21 mouse cellular contexts compared by ENCODE assay signal in genomic region chr2:166545580-166545979, GRCm38 (mm10).
DNase-seq lines count a peak whose midpoint lies in the region; ATAC-seq lines count a peak whose summit lies in the region.
"Had no signal": no experiment of that assay in that cellular context is flagged by ENCODE, and none has a peak within 500 bp of the region (broad histone marks: within the 10 kb centered on the region; RNA-seq: fewer than 3 reads in every experiment).

No protein-coding gene starts in this region.

- no peak for DNase-seq in hindbrain, embryonic 14.5 days (ENCODE audit: low spot score)
- no peak for DNase-seq in midbrain, embryonic 10.5 days (ENCODE audit: low spot score)
- no peak for DNase-seq in embryonic facial prominence, embryonic 14.5 days (ENCODE audit: low spot score)
- no peak for DNase-seq in c-Kit-positive CD71-positive TER-119-positive erythroid progenitor cells, embryonic 14.5 days (ENCODE audit: low spot score)
- DNase-seq: adrenal gland, adult 8-10 months; cerebellum, adult 2 months; forebrain, postnatal 0 days; gastrocnemius, postnatal 25 days; liver; lung, adult 2 months; lung, postnatal 4 days; right cerebral cortex, postnatal 4 days; thymus, adult 18-20 months had no signal

- 71% methylated on average over 4 of the region's 4 CpGs for WGBS in hindbrain, embryonic 12.5 days
- WGBS in hindbrain, embryonic 14.5 days = 77% methylated on average over 4 of the region's 4 CpGs
- 75% methylated on average over 4 of the region's 4 CpGs for WGBS in midbrain, embryonic 10.5 days
- 76% methylated on average over 4 of the region's 4 CpGs for WGBS in midbrain, embryonic 16.5 days
- WGBS in embryonic facial prominence, embryonic 14.5 days = 72% methylated on average over 4 of the region's 4 CpGs
- 77% methylated on average over 4 of the region's 4 CpGs for WGBS in neural tube, embryonic 13.5 days

- peaks cover 38% of the 10 kb centered on the region for H3K4me1 ChIP-seq in hindbrain, embryonic 12.5 days
- H3K4me1 ChIP-seq in hindbrain, embryonic 14.5 days (replicated peaks; ENCODE audit: control insufficient read depth, insufficient read depth, low read length) = peaks cover 16% of the 10 kb centered on the region
- H3K4me1 ChIP-seq in midbrain, embryonic 10.5 days = peaks cover 44% of the 10 kb centered on the region
- H3K4me1 ChIP-seq in midbrain, embryonic 16.5 days (ENCODE audit: control insufficient read depth, insufficient read depth, low read length) = peaks cover 13% of the 10 kb centered on the region
- H3K4me1 ChIP-seq in embryonic facial prominence, embryonic 14.5 days (ENCODE audit: control insufficient read depth, insufficient read depth, low read length) = peaks cover 6% of the 10 kb centered on the region; the same call in 1 of the 2 replicates
- H3K4me1 ChIP-seq in neural tube, embryonic 13.5 days (replicated peaks) = peaks cover 41% of the 10 kb centered on the region

- no peak overlapping the region for H3K27ac ChIP-seq in hindbrain, embryonic 12.5 days
- H3K27ac ChIP-seq in hindbrain, embryonic 14.5 days = no peak overlapping the region
- H3K27ac ChIP-seq in midbrain, embryonic 10.5 days (replicated peaks) = peak overlapping the region; percentile 69
- no peak overlapping the region for H3K27ac ChIP-seq in midbrain, embryonic 16.5 days (ENCODE audit: low read length)
- H3K27ac ChIP-seq in embryonic facial prominence, embryonic 14.5 days (replicated peaks; ENCODE audit: low read depth, low read length) = no peak overlapping the region
- H3K27ac ChIP-seq in neural tube, embryonic 13.5 days (replicated peaks) = 0 out of 2 replicates have a peak overlapping the region, but pooled peaks have one; percentile 28
- H3K27ac ChIP-seq: heart, embryonic 15.5 days; midbrain, embryonic 12.5 days had no signal

- no peak overlapping the region for H3K4me2 ChIP-seq in hindbrain, embryonic 12.5 days (replicated peaks)
- no peak overlapping the region for H3K4me2 ChIP-seq in hindbrain, embryonic 14.5 days (replicated peaks)
- no peak overlapping the region for H3K4me2 ChIP-seq in midbrain, embryonic 16.5 days (ENCODE audit: low read length)
- H3K4me2 ChIP-seq in embryonic facial prominence, embryonic 14.5 days (ENCODE audit: low read depth, low read length) = no peak overlapping the region
- H3K4me2 ChIP-seq in neural tube, embryonic 13.5 days = no peak overlapping the region
- H3K4me2 ChIP-seq: heart, embryonic 15.5 days; midbrain, embryonic 12.5 days had no signal

- no peaks in the 10 kb centered on the region for H3K36me3 ChIP-seq in hindbrain, embryonic 12.5 days
- H3K36me3 ChIP-seq in hindbrain, embryonic 14.5 days (replicated peaks; ENCODE audit: control insufficient read depth, insufficient read depth) = no peaks in the 10 kb centered on the region
- no peaks in the 10 kb centered on the region for H3K36me3 ChIP-seq in midbrain, embryonic 10.5 days
- H3K36me3 ChIP-seq in midbrain, embryonic 16.5 days (ENCODE audit: control insufficient read depth, insufficient read depth, low read length) = no peaks in the 10 kb centered on the region
- H3K36me3 ChIP-seq in embryonic facial prominence, embryonic 14.5 days (ENCODE audit: control insufficient read depth, insufficient read depth, low read length) = no peaks in the 10 kb centered on the region
- H3K36me3 ChIP-seq in neural tube, embryonic 13.5 days = no peaks in the 10 kb centered on the region
- H3K36me3 ChIP-seq: G1E; heart, embryonic 15.5 days; midbrain, embryonic 12.5 days had no signal

- ATAC-seq in hindbrain, embryonic 12.5 days (ENCODE audit: low FRiP score) = no peak
- no peak for ATAC-seq in hindbrain, embryonic 14.5 days (ENCODE audit: low FRiP score)
- no peak for ATAC-seq in midbrain, embryonic 16.5 days
- no peak for ATAC-seq in embryonic facial prominence, embryonic 14.5 days (ENCODE audit: low read depth)
- ATAC-seq in neural tube, embryonic 13.5 days (ENCODE audit: low read depth) = no peak
- ATAC-seq: forebrain, postnatal 0 days; hindbrain, embryonic 16.5 days had no signal

- H3K9ac ChIP-seq in hindbrain, embryonic 12.5 days = peak overlapping the region; percentile 18; the same call in 1 of the 2 replicates
- H3K9ac ChIP-seq in hindbrain, embryonic 14.5 days = no peak overlapping the region
- H3K9ac ChIP-seq in midbrain, embryonic 16.5 days (ENCODE audit: low read depth, low read length) = no peak overlapping the region
- 0 out of 2 replicates have a peak overlapping the region, but pooled peaks have one; percentile 1 for H3K9ac ChIP-seq in embryonic facial prominence, embryonic 14.5 days (ENCODE audit: low read depth, low read length)
- H3K9ac ChIP-seq in neural tube, embryonic 13.5 days = 0 out of 2 replicates have a peak overlapping the region, but pooled peaks have one; percentile 17
- H3K9ac ChIP-seq: forebrain, postnatal 0 days; heart, embryonic 15.5 days; midbrain, embryonic 12.5 days had no signal

- H3K27me3 ChIP-seq in hindbrain, embryonic 12.5 days = peaks cover 2% of the 10 kb centered on the region; the same call in 1 of the 2 replicates
- no peaks in the 10 kb centered on the region for H3K27me3 ChIP-seq in hindbrain, embryonic 14.5 days (ENCODE audit: control insufficient read depth, insufficient read depth, low read length)
- H3K27me3 ChIP-seq in midbrain, embryonic 10.5 days (ENCODE audit: low read depth, poor library complexity, severe bottlenecking) = peaks cover 2% of the 10 kb centered on the region
- no peaks in the 10 kb centered on the region for H3K27me3 ChIP-seq in midbrain, embryonic 16.5 days (ENCODE audit: control insufficient read depth, insufficient read depth, low read depth, low read length)
- H3K27me3 ChIP-seq in embryonic facial prominence, embryonic 14.5 days (replicated peaks; ENCODE audit: control insufficient read depth, insufficient read depth, low read length) = no peaks in the 10 kb centered on the region
- H3K27me3 ChIP-seq in neural tube, embryonic 13.5 days = 0 out of 2 replicates have a peak, but pooled peaks cover 13% of the 10 kb centered on the region
- H3K27me3 ChIP-seq: heart, embryonic 15.5 days had no signal

- H3K4me3 ChIP-seq in hindbrain, embryonic 12.5 days = no peak overlapping the region
- H3K4me3 ChIP-seq in hindbrain, embryonic 14.5 days (replicated peaks; ENCODE audit: low read length) = no peak overlapping the region
- H3K4me3 ChIP-seq in midbrain, embryonic 10.5 days = no peak overlapping the region
- no peak overlapping the region for H3K4me3 ChIP-seq in midbrain, embryonic 16.5 days (ENCODE audit: low read depth, low read length)
- no peak overlapping the region for H3K4me3 ChIP-seq in embryonic facial prominence, embryonic 14.5 days (ENCODE audit: low read depth, low read length)
- H3K4me3 ChIP-seq in neural tube, embryonic 13.5 days = no peak overlapping the region
- H3K4me3 ChIP-seq: erythroblast, embryonic 14.5 days; heart, embryonic 15.5 days; midbrain, embryonic 12.5 days had no signal

- peaks cover 4% of the 10 kb centered on the region; the same call in 1 of the 2 replicates for H3K9me3 ChIP-seq in hindbrain, embryonic 12.5 days (replicated peaks)
- H3K9me3 ChIP-seq in hindbrain, embryonic 14.5 days (ENCODE audit: control insufficient read depth, low read length) = no peaks in the 10 kb centered on the region
- no peaks in the 10 kb centered on the region for H3K9me3 ChIP-seq in midbrain, embryonic 10.5 days (replicated peaks)
- H3K9me3 ChIP-seq in midbrain, embryonic 16.5 days (replicated peaks; ENCODE audit: control insufficient read depth, low read length, poor library complexity, severe bottlenecking) = no peaks in the 10 kb centered on the region
- peaks cover 6% of the 10 kb centered on the region; the same call in 1 of the 2 replicates for H3K9me3 ChIP-seq in embryonic facial prominence, embryonic 14.5 days (ENCODE audit: control insufficient read depth, low read length)
- H3K9me3 ChIP-seq in neural tube, embryonic 13.5 days = no peaks in the 10 kb centered on the region
- H3K9me3 ChIP-seq: heart, embryonic 15.5 days; midbrain, embryonic 12.5 days had no signal

Comparison
In these comparisons a context has a peak if more than half of its experiments do, and no peak if none do; other contexts are left out.
1. H3K27ac ChIP-seq: peak in midbrain, embryonic 10.5 days (single experiment) and neural tube, embryonic 13.5 days (single experiment); none in hindbrain, embryonic 12.5 days (single experiment), hindbrain, embryonic 14.5 days (single experiment), midbrain, embryonic 16.5 days (single experiment) and embryonic facial prominence, embryonic 14.5 days (single experiment).
2. H3K9ac ChIP-seq: peak in hindbrain, embryonic 12.5 days (single experiment), embryonic facial prominence, embryonic 14.5 days (single experiment) and neural tube, embryonic 13.5 days (single experiment); none in hindbrain, embryonic 14.5 days (single experiment) and midbrain, embryonic 16.5 days (single experiment).